Mouse (Mus musculus): ENCODE measurements around the gene Lamtor1.

GRCm38 (mm10) chr7:101866491-101867265, 39.0 kb upstream of the Lamtor1 start:
- TF ChIP-seq CTCF (IDR thresholded peaks at IDR 0.05; ENCODE audit: borderline replicate concordance, extremely low read depth, insufficient read depth, insufficient read length), result no peak
- TF ChIP-seq POLR2A (IDR thresholded peaks at IDR 0.05; ENCODE audit: borderline replicate concordance, extremely low read depth, insufficient read depth, insufficient read length, poor library complexity, severe bottlenecking), result no peak
